Mouse (Mus musculus) megakaryocyte, embryonic 14.5 days (primary cell): ENCODE results near the gene Lhx4. TPM values are rescaled to one million over a fixed set of nuclear protein-coding genes. Genes with fewer than 3 reads are reported as not detected.

ENCODE experiments used
- H3K27me3 ChIP-seq: replicated peaks from 2 replicates; pipeline ENCODE3; 2012; ENCODE audit warnings: inconsistent platforms
- H3K36me3 ChIP-seq: replicated peaks from 2 replicates; pipeline ENCODE3; 2012; ENCODE audit warnings: low read length, inconsistent platforms, mixed read lengths
- H3K4me1 ChIP-seq: 2 replicates; pipeline ENCODE4 v1.6.1; 2012; ENCODE audit warnings: inconsistent platforms
- H3K4me3 ChIP-seq: replicated peaks from 2 replicates; pipeline ENCODE3; 2012; ENCODE audit warnings: moderate library complexity, mild to moderate bottlenecking, inconsistent platforms
- H3K9me3 ChIP-seq: 2 replicates; pipeline ENCODE4 v1.6.1; 2012; ENCODE audit warnings: inconsistent platforms
- FLI1 ChIP-seq: IDR thresholded peaks from 2 replicates; pipeline ENCODE4 v1.6.1; 2012; ENCODE audit warnings: low read length, inconsistent platforms, mixed read lengths
- GATA1 ChIP-seq: IDR thresholded peaks from 3 replicates; pipeline ENCODE4 v1.6.1; 2012; ENCODE audit warnings: mixed read lengths, low read length, inconsistent platforms, borderline replicate concordance
- polyA plus RNA-seq: library from polyadenylated mRNA; stranded (reverse); fragments of >175 nt; gene quantifications from 2 replicates; pipeline ENCODE4 v1.2.3, GENCODE M21; 2012; ENCODE audit warnings: low replicate concordance; ENCODE audit not compliant: insufficient read depth

Lhx4 gene
- polyA plus RNA-seq, 1 experiment: not detected

GRCm38 (mm10) chr1:155686816-155687215 is 64.7 kb downstream of the Lhx4 start:
- Histone ChIP-seq H3K36me3 (peaks cover 11% of the 10 kb centered on the region), H3K4me3 (no peak overlapping the region), H3K27me3 (no peaks in the 10 kb centered on the region), H3K4me1 (no peaks in the 10 kb centered on the region), H3K9me3 (no peaks in the 10 kb centered on the region)
- TF ChIP-seq GATA1: no peak

- TF ChIP-seq FLI1: no peak
- no peak for TF ChIP-seq GATA1
- H3K4me1 ChIP-seq: no peaks in the 10 kb centered on the region
- H3K36me3 ChIP-seq: peaks cover 6% of the 10 kb centered on the region
- H3K4me3 ChIP-seq: no peak overlapping the region
- H3K9me3 ChIP-seq: no peaks in the 10 kb centered on the region
- H3K27me3 ChIP-seq: no peaks in the 10 kb centered on the region
Observed at GRCm38 (mm10) chr1:155681116-155681799, 70.2 kb downstream of the Lhx4 start.

GRCm38 (mm10) chr1:155675570-155675969 is 75.9 kb downstream of the Lhx4 start:
- TF ChIP-seq FLI1 (no peak), GATA1 (no peak)
- Histone ChIP-seq H3K36me3 (peaks cover 4% of the 10 kb centered on the region), H3K4me1 (no peaks in the 10 kb centered on the region), H3K4me3 (no peak overlapping the region), H3K27me3 (no peaks in the 10 kb centered on the region), H3K9me3 (no peaks in the 10 kb centered on the region)

DNA sequence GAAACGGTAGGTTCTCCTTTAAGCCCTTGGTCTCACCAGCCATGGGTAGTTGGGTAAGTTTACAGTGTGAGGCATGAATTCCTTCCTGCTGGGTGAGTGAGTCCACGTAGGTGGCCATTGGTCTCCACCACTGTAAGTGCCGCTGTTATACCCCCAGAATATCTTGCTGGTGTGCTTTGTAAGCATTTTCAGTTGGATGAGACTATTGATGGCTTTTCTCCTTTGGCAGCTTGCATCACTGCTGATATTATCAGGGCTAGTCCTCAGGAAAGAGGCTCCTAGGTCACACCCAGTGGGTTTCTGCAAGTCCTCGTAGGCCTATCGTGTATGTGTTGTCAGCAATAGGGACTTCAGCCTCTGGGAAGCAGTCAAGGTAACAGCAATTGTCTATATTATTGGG is 87.5 kb downstream of the Lhx4 start:
- H3K9me3 ChIP-seq: no peaks in the 10 kb centered on the region
- H3K4me3 ChIP-seq: no peak overlapping the region
- TF ChIP-seq FLI1 (no peak), GATA1 (no peak)
- H3K4me1 ChIP-seq: peaks cover 14% of the 10 kb centered on the region; the same call in 1 of the 2 replicates
- H3K36me3 ChIP-seq: no peaks in the 10 kb centered on the region
- no peaks in the 10 kb centered on the region for H3K27me3 ChIP-seq

- Histone ChIP-seq H3K36me3 (no peaks in the 10 kb centered on the region), H3K27me3 (no peaks in the 10 kb centered on the region)
Observed at GRCm38 (mm10) chr1:155656321-155656720, 95.2 kb downstream of the Lhx4 start.

GRCm38 (mm10) chr1:155654961-155655360 is 96.5 kb downstream of the Lhx4 start:
- TF ChIP-seq FLI1 (no peak), GATA1 (no peak)
- Histone ChIP-seq H3K4me3 (no peak overlapping the region), H3K36me3 (no peaks in the 10 kb centered on the region), H3K4me1 (no peaks in the 10 kb centered on the region), H3K27me3 (no peaks in the 10 kb centered on the region), H3K9me3 (no peaks in the 10 kb centered on the region)

More at GRCm38 (mm10) chr1:155656321-155656720, 95.2 kb downstream of the Lhx4 start:
- Histone ChIP-seq H3K4me1 (no peaks in the 10 kb centered on the region), H3K4me3 (no peak overlapping the region), H3K9me3 (no peaks in the 10 kb centered on the region)
- no peak for TF ChIP-seq GATA1
- no peak for TF ChIP-seq FLI1

DNA sequence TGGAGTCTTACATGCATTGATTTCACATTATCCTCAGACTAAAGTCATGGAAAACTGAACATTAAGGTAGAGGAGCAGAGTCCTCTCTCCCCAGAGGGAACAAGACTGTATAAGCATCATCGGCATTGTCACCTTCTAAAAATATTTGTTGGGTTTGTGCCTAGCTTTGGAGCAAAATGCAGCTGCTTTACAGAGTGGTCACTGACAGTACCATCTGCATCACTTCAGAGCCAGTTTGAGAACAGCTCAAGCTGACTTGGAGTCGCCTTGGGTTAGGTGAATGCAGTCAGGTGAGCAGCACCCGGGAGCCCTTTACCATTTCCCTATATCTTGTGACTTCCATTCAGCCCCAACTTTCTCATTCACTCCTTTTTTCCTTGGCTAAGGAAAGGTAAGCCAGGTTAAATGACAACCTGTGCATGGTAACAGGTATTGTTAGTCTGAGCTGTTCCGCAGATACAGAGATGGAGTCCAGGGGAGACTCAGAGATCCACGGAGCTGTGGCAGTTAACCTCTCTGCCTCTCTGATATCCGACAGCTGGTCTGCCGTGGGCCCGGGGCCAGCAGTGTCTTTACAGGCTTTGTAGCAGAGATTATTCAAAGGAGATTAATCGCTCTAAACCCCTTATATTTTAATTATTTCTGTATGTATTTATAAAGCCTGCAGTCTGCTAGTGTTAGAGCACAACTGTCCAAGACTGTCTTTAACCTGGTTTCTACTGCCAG is 101.2 kb downstream of the Lhx4 start:
- TF ChIP-seq FLI1 (no peak), GATA1 (no peak)
- 0 out of 2 replicates have a peak, but pooled peaks cover 3% of the 10 kb centered on the region for H3K4me1 ChIP-seq
- H3K36me3 ChIP-seq: no peaks in the 10 kb centered on the region
- H3K4me3 ChIP-seq: no peak overlapping the region
- no peaks in the 10 kb centered on the region for H3K27me3 ChIP-seq
- no peaks in the 10 kb centered on the region for H3K9me3 ChIP-seq

Other genes starting within 250 kb of the Lhx4 start
- gene Acbd6, start 193.6 kb downstream of the Lhx4 start, polyA plus RNA-seq: 266 and 594 TPM in 2 replicates
- 31.4 and 52.3 TPM in 2 replicates for gene Qsox1, start 61.2 kb upstream of the Lhx4 start, polyA plus RNA-seq
- gene Cep350, start 221.6 kb upstream of the Lhx4 start, polyA plus RNA-seq: 0.75 and 1.9 TPM in 2 replicates